Mouse (Mus musculus) 3T3-L1 (cell line): ENCODE measurements around the gene Gm3424.
"Not testable (repeated sequence)": the region's sequence is repeated elsewhere in the genome, so short reads cannot be mapped to it uniquely, and the experiment has no call there.

Source experiments
- DNase-seq: peaks from one replicate; pipeline ENCODE4 v3.0.0-alpha.2; 2015; ENCODE audit warnings: low read depth, low spot score

Gene Gm3424

GRCm38 (mm10) chr14:5830229-5830628, at the start of gene Gm3424:
Gene Gm3424 (minus strand): TSS chr14:5830329.
- DNase-seq: not testable (repeated sequence)

GRCm38 (mm10) chr14:5879791-5880190, 49.7 kb upstream of the Gm3424 start:
- not testable (repeated sequence) for DNase-seq

- DNase-seq: not testable (repeated sequence)
These were observed 49.0 kb upstream of the Gm3424 start for GRCm38 (mm10) chr14:5879136-5879535.

- not testable (repeated sequence) for DNase-seq
These were observed 25.8 kb upstream of the Gm3424 start for GRCm38 (mm10) chr14:5855911-5856310.

GRCm38 (mm10) chr14:5812699-5813356, 17.3 kb downstream of the Gm3424 start:
- DNase-seq: not testable (repeated sequence)

- not testable (repeated sequence) for DNase-seq
These were observed 22.2 kb downstream of the Gm3424 start, which contains the start of gene Gm3383 for GRCm38 (mm10) chr14:5807882-5808281. Gene Gm3383 (minus strand): TSS chr14:5807982.
